Mouse (Mus musculus) liver, adult 2 months (tissue): ENCODE measurements around the gene Olfml2b.

Source experiments
- CTCF ChIP-seq: fragments of 200-500 bp; IDR thresholded peaks from 2 replicates; pipeline ENCODE4 v1.5.1; 2011; ENCODE audit warnings: low read depth, low read length, control low read depth
- POLR2A ChIP-seq: fragments of 200-500 bp; IDR thresholded peaks from 2 replicates; pipeline ENCODE4 v1.6.1; 2011; ENCODE audit warnings: low read length, control low read depth; ENCODE audit not compliant: insufficient read depth; ENCODE audit errors: extremely low read depth

DNA sequence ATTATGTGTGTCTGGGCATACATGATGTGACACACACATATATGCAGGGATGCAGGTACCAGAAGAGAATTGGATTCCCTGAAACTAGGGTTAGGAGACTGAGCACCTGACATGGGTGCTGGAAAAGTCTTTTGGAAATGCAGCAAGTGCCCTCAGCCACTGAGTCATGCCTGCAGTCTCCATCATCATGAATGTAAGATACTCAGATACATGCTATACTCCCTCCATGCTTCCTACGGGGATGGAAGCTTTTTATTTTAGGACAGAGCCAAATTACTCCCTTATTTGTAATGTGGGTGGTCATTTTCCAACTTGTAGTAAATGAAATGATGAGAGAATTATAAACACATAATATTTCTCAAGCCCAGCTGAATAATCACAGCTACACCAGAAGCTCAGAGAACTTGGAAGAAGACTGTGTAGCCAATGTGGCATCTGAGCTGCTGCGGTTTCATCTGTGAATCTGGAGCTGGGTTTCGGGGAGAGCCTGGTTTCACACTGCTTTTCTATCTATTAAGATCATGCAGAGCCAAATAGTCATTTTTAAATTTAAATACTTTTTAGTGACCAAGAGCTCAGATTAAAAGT lies 73.0 kb downstream of the Olfml2b start:
- no peak for TF ChIP-seq POLR2A
- no peak for TF ChIP-seq CTCF
